Mouse (Mus musculus) forebrain, embryonic 11.5 days (tissue): Measurements from ENCODE around the gene Id3. TPM values are rescaled to one million over a fixed set of nuclear protein-coding genes. Genes with fewer than 3 reads are reported as not detected.
A peak's percentile ranks its signal among the peaks of the same experiment; 100 is the strongest.

Experiments used
- ATAC-seq: fragments of 200-750 bp; cut with Nextera tagmentation; replicated peaks from 2 replicates; pipeline ENCODE4 v1.8.0; 2017; ENCODE audit warnings: moderate TSS enrichment; ENCODE audit not compliant: low FRiP score
- DNase-seq: peaks from one replicate; pipeline ENCODE4 v3.0.0-alpha.2; 2017; ENCODE audit warnings: low spot score
- H3K27ac ChIP-seq: fragments of 300-500 bp; sonication (generic); 2 replicates; pipeline ENCODE4 v1.5.1; 2014; ENCODE audit warnings: low read depth, low read length
- H3K27me3 ChIP-seq: fragments of 300-500 bp; sonication (generic); 2 replicates; pipeline ENCODE4 v1.6.1; 2014; ENCODE audit warnings: mild to moderate bottlenecking, low read length, mixed read lengths; ENCODE audit not compliant: control insufficient read depth, insufficient read depth
- H3K36me3 ChIP-seq: fragments of 300-500 bp; sonication (generic); 2 replicates; pipeline ENCODE4 v1.6.1; 2014; ENCODE audit warnings: mild to moderate bottlenecking, low read length, moderate library complexity, mixed read lengths; ENCODE audit not compliant: control insufficient read depth, insufficient read depth
- H3K4me1 ChIP-seq: fragments of 300-500 bp; sonication (generic); replicated peaks from 2 replicates; pipeline ENCODE4 v1.6.1; 2014; ENCODE audit warnings: low read length, mixed read lengths; ENCODE audit not compliant: control insufficient read depth, insufficient read depth
- H3K4me2 ChIP-seq: fragments of 300-500 bp; sonication (generic); 2 replicates; pipeline ENCODE4 v1.6.1; 2014; ENCODE audit warnings: low read depth, mild to moderate bottlenecking, low read length, moderate library complexity, mixed read lengths; ENCODE audit not compliant: severe bottlenecking
- H3K4me3 ChIP-seq: fragments of 300-500 bp; sonication (generic); 2 replicates; pipeline ENCODE4 v1.5.1; 2014; ENCODE audit warnings: low read depth, low read length
- H3K9ac ChIP-seq: fragments of 300-500 bp; sonication (generic); 2 replicates; pipeline ENCODE4 v1.6.1; 2014; ENCODE audit warnings: low read length
- H3K9me3 ChIP-seq: fragments of 300-500 bp; sonication (generic); 2 replicates; pipeline ENCODE4 v1.6.1; 2016; ENCODE audit warnings: low read length, mixed read lengths; ENCODE audit not compliant: control insufficient read depth
- WGBS: fragments of 180-500 bp; shearing (Covaris S2); extraction: QIAGEN DNeasy Blood & Tissue Kit; methylation state at CpG from one replicate; pipeline ENCODE4 v1.1.7; 2014; 5-methylcytosine and 5-hydroxymethylcytosine counted together
- polyA plus RNA-seq: library from polyadenylated mRNA; unstranded; fragments of >200 nt; fragmentation: Nextera tagmentation; extraction: Ambion mirVana; gene quantifications from 2 replicates; pipeline ENCODE4 v1.2.1, GENCODE M21; 2014

The Id3 gene
- polyA plus RNA-seq, 1 experiment from 2014 or later: 351 TPM

- ATAC-seq (peak; percentile 1; the same call in 1 of the 2 replicates), DNase-seq (peak; percentile 82)
- Histone ChIP-seq H3K9ac (peak overlapping the region; percentile 44; the same call in 1 of the 2 replicates), H3K4me2 (peak overlapping the region; percentile 88), H3K27me3 (peaks cover 13% of the 10 kb centered on the region; the same call in 1 of the 2 replicates), H3K27ac (peak overlapping the region; percentile 50), H3K4me3 (0 out of 2 replicates have a peak overlapping the region, but pooled peaks have one; percentile 3), H3K36me3 (no peaks in the 10 kb centered on the region), H3K9me3 (no peaks in the 10 kb centered on the region), H3K4me1 (peaks cover 31% of the 10 kb centered on the region; the same call in 1 of the 2 replicates)
- WGBS: 7% methylated on average over 31 of the region's 31 CpGs
Observed at GRCm38 (mm10) chr4:136148342-136149044, 5.2 kb downstream of the Id3 start.

- 83% methylated on average over 2 of the region's 2 CpGs for WGBS
- H3K4me1 ChIP-seq: peaks cover 30% of the 10 kb centered on the region; the same call in 1 of the 2 replicates
- ATAC-seq (no peak), DNase-seq (no peak)
- no peak overlapping the region for H3K9ac ChIP-seq
- H3K36me3 ChIP-seq: no peaks in the 10 kb centered on the region
- H3K9me3 ChIP-seq: no peaks in the 10 kb centered on the region
- H3K4me3 ChIP-seq: no peak overlapping the region
- no peak overlapping the region for H3K27ac ChIP-seq
- H3K4me2 ChIP-seq: no peak overlapping the region
- H3K27me3 ChIP-seq: peaks cover 13% of the 10 kb centered on the region; the same call in 1 of the 2 replicates
Observed at GRCm38 (mm10) chr4:136149045-136149379, 5.7 kb downstream of the Id3 start.

GRCm38 (mm10) chr4:136149734-136150133, 6.4 kb downstream of the Id3 start:
- peaks cover 26% of the 10 kb centered on the region; the same call in 1 of the 2 replicates for H3K4me1 ChIP-seq
- no peaks in the 10 kb centered on the region for H3K9me3 ChIP-seq
- H3K36me3 ChIP-seq: no peaks in the 10 kb centered on the region
- H3K4me3 ChIP-seq: no peak overlapping the region
- ATAC-seq: no peak
- no peak overlapping the region for H3K9ac ChIP-seq
- H3K27me3 ChIP-seq: peaks cover 11% of the 10 kb centered on the region; the same call in 1 of the 2 replicates
- peak; percentile 81 for DNase-seq
- H3K27ac ChIP-seq: no peak overlapping the region
- no peak overlapping the region for H3K4me2 ChIP-seq
- 38% methylated on average over 3 of the region's 3 CpGs for WGBS

GRCm38 (mm10) chr4:136150596-136150995, 7.3 kb downstream of the Id3 start:
- no peak overlapping the region for H3K27ac ChIP-seq
- no peak overlapping the region for H3K9ac ChIP-seq
- 42% methylated on average over 4 of the region's 4 CpGs for WGBS
- H3K4me2 ChIP-seq: no peak overlapping the region
- H3K9me3 ChIP-seq: no peaks in the 10 kb centered on the region
- no peak for DNase-seq
- peaks cover 23% of the 10 kb centered on the region; the same call in 1 of the 2 replicates for H3K4me1 ChIP-seq
- no peak for ATAC-seq
- peaks cover 11% of the 10 kb centered on the region; the same call in 1 of the 2 replicates for H3K27me3 ChIP-seq
- no peaks in the 10 kb centered on the region for H3K36me3 ChIP-seq
- no peak overlapping the region for H3K4me3 ChIP-seq

GRCm38 (mm10) chr4:136152821-136153220, 9.5 kb downstream of the Id3 start:
- no peak for DNase-seq
- ATAC-seq: no peak
- no peaks in the 10 kb centered on the region for H3K36me3 ChIP-seq
- H3K27ac ChIP-seq: no peak overlapping the region
- 86% methylated on average over 4 of the region's 4 CpGs for WGBS
- no peak overlapping the region for H3K4me3 ChIP-seq
- peaks cover 11% of the 10 kb centered on the region; the same call in 1 of the 2 replicates for H3K4me1 ChIP-seq
- H3K9ac ChIP-seq: no peak overlapping the region
- no peaks in the 10 kb centered on the region for H3K9me3 ChIP-seq
- H3K4me2 ChIP-seq: no peak overlapping the region
- no peaks in the 10 kb centered on the region for H3K27me3 ChIP-seq

GRCm38 (mm10) chr4:136154462-136154861, 11.2 kb downstream of the Id3 start:
- 73% methylated on average over 9 of the region's 9 CpGs for WGBS
- Histone ChIP-seq H3K27me3 (no peaks in the 10 kb centered on the region), H3K9me3 (no peaks in the 10 kb centered on the region), H3K9ac (no peak overlapping the region), H3K27ac (no peak overlapping the region), H3K4me2 (no peak overlapping the region), H3K4me1 (peaks cover 7% of the 10 kb centered on the region), H3K36me3 (no peaks in the 10 kb centered on the region), H3K4me3 (no peak overlapping the region)
- ATAC-seq (no peak), DNase-seq (no peak)

- H3K4me3 ChIP-seq: no peak overlapping the region
- peaks cover 5% of the 10 kb centered on the region for H3K4me1 ChIP-seq
- WGBS: 76% methylated on average over 6 of the region's 6 CpGs
- H3K9me3 ChIP-seq: no peaks in the 10 kb centered on the region
- no peak overlapping the region for H3K27ac ChIP-seq
- no peaks in the 10 kb centered on the region for H3K36me3 ChIP-seq
- DNase-seq: no peak
- no peaks in the 10 kb centered on the region for H3K27me3 ChIP-seq
- H3K4me2 ChIP-seq: no peak overlapping the region
- no peak for ATAC-seq
- no peak overlapping the region for H3K9ac ChIP-seq
Observed at GRCm38 (mm10) chr4:136158498-136158897, 15.2 kb downstream of the Id3 start.

GRCm38 (mm10) chr4:136159802-136160397, 16.6 kb downstream of the Id3 start:
- Histone ChIP-seq H3K27me3 (no peaks in the 10 kb centered on the region), H3K9ac (peak overlapping the region; percentile 16; the same call in 1 of the 2 replicates), H3K9me3 (no peaks in the 10 kb centered on the region), H3K4me3 (no peak overlapping the region), H3K27ac (peak overlapping the region; percentile 55; the same call in 1 of the 2 replicates), H3K4me2 (0 out of 2 replicates have a peak overlapping the region, but pooled peaks have one; percentile 22), H3K4me1 (peaks cover 5% of the 10 kb centered on the region), H3K36me3 (no peaks in the 10 kb centered on the region)
- WGBS: 2% methylated on average over 5 of the region's 5 CpGs
- ATAC-seq (peak; percentile 83), DNase-seq (peak; percentile 91)
